Mouse (Mus musculus): ENCODE data around the gene Tdrkh. TPM values are rescaled to one million over a fixed set of nuclear protein-coding genes. Genes with fewer than 3 reads are reported as not detected.
A peak's percentile ranks its signal among the peaks of the same experiment; 100 is the strongest.

Tdrkh gene
- polyA plus RNA-seq, 1 experiment from 2014 or later: 8.8 TPM

DNA sequence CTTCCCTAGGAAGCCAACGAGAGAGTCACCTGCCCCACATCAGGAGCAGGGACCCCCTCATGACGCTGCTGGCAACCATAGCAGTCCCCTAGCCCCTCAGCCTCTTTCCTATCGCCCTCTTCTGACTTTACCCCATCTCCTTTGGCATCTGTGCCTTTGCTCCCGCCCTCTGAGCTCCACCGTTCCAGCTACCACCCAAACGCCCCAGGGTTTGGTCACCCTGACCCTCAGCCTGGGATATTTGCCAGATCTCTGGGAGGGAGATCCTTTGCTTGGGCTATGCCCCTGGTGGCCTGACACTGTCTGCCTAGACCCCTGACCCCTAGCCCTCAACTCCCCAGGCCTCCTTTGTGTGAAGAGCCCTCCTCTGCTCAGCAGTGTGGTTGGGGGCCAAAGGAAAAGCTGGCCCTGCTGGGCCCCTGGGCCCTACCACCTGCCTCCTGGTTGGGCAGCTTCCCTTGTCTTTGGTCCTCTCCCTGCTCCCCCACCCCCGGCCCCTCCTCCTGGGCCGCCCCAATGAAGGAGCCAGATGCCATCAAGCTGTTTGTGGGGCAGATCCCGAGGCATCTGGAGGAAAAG, 65.6 kb downstream of the Tdrkh start:
- Histone ChIP-seq H3K9ac (no peak overlapping the region), H3K9me3 (no peaks in the 10 kb centered on the region), H3K4me3 (no peak overlapping the region; the same call in 1 of the 2 replicates), H3K4me2 (no peak overlapping the region), H3K27ac (replicated peaks) (no peak overlapping the region), H3K27me3 (replicated peaks) (peaks cover 37% of the 10 kb centered on the region), H3K4me1 (peaks cover 35% of the 10 kb centered on the region), H3K36me3 (no peaks in the 10 kb centered on the region)
- 8% methylated on average over 9 of the region's 9 CpGs for WGBS
- ATAC-seq (ENCODE audit: extremely low read depth, insufficient number of reproducible peaks, low FRiP score, low TSS enrichment): no peak

DNA sequence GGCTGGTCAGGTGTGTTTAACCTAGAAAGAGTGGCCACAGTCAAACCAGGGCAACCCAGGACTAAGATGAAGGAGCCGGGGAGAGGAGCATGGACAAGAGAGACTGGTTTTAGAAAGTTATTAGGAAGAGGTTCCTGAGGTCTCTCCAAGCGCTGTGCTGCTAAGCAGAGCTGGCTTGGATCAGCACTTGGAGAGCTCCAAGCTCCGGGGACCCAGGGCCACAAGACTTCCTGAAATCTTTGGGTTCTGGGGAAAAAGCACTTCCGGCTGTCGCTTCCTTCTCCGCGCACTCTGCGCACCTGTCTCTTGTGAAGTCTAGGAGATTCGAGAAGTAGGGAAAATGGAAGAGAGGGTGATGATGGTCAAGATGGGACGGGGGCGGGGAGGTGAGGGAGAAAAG, 66.5 kb downstream of the Tdrkh start:
- no peaks in the 10 kb centered on the region for H3K9me3 ChIP-seq
- H3K4me3 ChIP-seq: peak overlapping the region; percentile 38
- H3K4me2 ChIP-seq: peak overlapping the region; percentile 64
- peaks cover 32% of the 10 kb centered on the region for H3K4me1 ChIP-seq
- H3K36me3 ChIP-seq: no peaks in the 10 kb centered on the region
- H3K27me3 ChIP-seq (replicated peaks): peaks cover 37% of the 10 kb centered on the region
- 3% methylated on average over 11 of the region's 11 CpGs for WGBS
- ATAC-seq (ENCODE audit: extremely low read depth, insufficient number of reproducible peaks, low FRiP score, low TSS enrichment): no peak
- H3K9ac ChIP-seq: no peak overlapping the region
- no peak overlapping the region for H3K27ac ChIP-seq (replicated peaks)

DNA sequence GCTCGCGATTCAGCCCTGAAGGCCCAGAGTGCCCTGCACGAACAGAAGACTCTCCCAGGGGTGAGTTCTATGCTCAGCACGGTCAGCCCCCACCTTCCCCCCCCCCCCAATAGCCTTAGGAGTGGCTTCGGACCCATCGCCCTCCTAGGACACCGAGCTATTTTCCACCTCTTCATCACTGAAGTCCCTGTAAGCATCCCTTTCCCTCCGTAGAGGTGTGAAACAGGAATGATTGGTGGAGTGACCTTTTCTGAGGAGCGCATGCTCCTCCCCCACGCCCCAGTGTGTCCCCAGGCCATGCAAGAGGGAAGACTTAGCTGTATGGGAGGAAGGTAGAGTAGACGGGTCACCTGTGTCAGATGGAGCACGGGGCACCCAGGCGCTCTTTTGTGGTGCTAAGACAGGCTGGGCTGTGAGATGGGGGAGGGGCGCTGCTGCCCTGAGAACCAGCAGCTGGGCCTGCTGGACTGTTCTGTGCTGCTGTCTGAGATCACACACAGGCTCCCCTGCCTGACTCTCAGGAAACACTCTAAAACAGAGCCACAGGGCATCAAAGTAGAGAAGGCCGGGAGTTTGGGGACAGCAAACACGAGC, 67.3 kb downstream of the Tdrkh start, which contains the start of gene Riiad1:
Gene Riiad1 (minus strand): TSS at position 51 of the 594 bp plus-strand sequence.
- Histone ChIP-seq H3K4me3 (peak within 1 kb of the TSS; percentile 38), H3K4me2 (peak within 1 kb of the TSS; percentile 64), H3K9me3 (no peaks in the 10 kb centered on the region), H3K36me3 (no peaks in the 10 kb centered on the region), H3K27me3 (replicated peaks) (peaks cover 37% of the 10 kb centered on the region), H3K4me1 (peaks cover 36% of the 10 kb centered on the region), H3K27ac (replicated peaks) (no peak within 1 kb of the TSS), H3K9ac (no peak within 1 kb of the TSS)
- ATAC-seq (ENCODE audit: extremely low read depth, insufficient number of reproducible peaks, low FRiP score, low TSS enrichment): no peak
- 8% methylated on average over 16 of the region's 16 CpGs for WGBS

DNA sequence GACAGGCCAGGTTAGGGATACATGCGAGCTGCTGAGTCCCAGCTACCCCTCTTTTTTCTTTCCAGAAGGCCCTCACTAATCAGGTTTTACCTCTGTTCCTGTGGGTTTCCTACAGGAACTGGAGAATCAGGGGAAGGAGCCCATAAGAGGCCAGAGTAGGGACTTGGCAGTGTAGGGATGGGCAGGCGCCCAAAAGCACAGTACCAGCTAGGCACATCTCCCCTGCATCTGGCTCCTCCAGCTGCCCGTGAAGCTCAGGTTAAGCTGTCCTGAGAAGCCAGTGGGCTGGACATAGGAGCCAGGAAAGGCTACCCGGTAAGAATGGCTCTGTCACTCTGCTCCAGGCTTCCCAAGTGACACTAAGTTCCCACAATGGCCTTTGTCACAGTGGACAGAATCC, 68.4 kb downstream of the Tdrkh start:
- Histone ChIP-seq H3K36me3 (no peaks in the 10 kb centered on the region), H3K4me2 (no peak overlapping the region), H3K4me1 (peaks cover 36% of the 10 kb centered on the region), H3K27me3 (replicated peaks) (peaks cover 37% of the 10 kb centered on the region), H3K27ac (replicated peaks) (no peak overlapping the region), H3K4me3 (no peak overlapping the region), H3K9me3 (no peaks in the 10 kb centered on the region), H3K9ac (no peak overlapping the region)
- no peak for ATAC-seq (ENCODE audit: extremely low read depth, insufficient number of reproducible peaks, low FRiP score, low TSS enrichment)
- 44% methylated on average over 4 of the region's 4 CpGs for WGBS

DNA sequence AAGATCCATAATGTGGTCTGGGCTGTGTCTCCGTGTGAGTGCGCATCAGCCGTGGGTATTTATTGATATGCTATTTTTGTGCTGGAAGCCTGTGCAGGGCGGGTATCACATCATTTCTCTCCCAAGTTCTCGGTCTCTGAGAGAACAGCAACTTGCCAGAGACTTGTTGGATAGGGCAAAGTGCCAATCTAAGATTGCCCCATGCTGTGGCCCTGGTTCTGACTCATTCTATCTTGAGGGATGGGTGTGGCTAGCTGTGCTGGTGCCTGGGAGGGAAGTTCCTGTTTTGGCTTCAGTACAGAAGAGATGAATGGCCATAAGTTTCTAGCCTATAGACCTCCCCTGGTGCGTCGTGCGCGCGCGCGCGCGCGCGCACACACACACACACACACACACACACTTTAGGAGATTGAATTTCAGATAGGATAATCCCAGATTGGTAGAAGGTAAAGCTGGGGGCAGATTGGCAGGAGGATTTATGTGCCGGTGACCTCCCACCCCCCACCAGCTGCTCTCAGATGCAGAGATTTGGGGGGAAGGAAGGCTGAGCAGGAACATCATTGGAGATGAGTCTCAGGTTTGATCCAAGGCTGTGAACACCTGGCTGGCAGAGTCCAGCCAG, 69.8 kb downstream of the Tdrkh start:
- no peak overlapping the region for H3K4me2 ChIP-seq

DNA sequence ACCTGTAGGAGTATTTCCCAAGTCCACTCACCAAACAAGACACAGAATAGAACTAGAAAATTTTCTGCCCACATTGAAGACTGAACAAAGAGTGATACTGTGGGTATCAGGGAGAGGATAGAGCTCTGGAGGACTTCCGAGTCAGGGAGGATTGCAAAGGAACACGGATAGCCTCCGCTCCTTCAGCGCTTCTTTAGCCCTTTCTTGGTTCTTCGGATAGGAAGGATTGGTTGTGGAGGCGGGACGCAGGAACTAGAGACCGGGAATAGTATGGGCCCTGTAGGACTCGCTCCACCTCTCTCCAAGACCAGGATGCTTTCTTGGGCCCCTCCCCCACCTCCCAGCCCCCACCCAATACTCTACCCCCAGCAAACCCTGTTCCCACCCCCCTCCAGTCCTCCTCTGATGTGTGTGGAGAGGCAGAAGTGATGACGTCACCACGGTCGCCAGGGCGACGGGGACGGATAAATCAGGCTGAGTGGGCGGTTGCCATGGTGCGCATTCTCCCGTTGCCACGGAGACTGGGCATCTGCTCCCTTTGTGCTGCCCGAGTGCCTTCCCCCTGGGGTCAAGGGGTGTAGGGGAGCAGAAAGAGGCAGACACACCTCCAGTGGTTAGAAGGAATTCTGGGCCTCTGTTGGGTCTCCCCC, 70.8 kb downstream of the Tdrkh start:
- Histone ChIP-seq H3K36me3 (no peaks in the 10 kb centered on the region), H3K27me3 (replicated peaks) (peaks cover 26% of the 10 kb centered on the region), H3K4me2 (no peak overlapping the region), H3K9me3 (no peaks in the 10 kb centered on the region), H3K27ac (replicated peaks) (no peak overlapping the region), H3K4me3 (no peak overlapping the region), H3K4me1 (peaks cover 40% of the 10 kb centered on the region), H3K9ac (no peak overlapping the region)
- WGBS: 28% methylated on average over 20 of the region's 20 CpGs
- no peak for ATAC-seq (ENCODE audit: extremely low read depth, insufficient number of reproducible peaks, low FRiP score, low TSS enrichment)

More for the DNA sequence above, 69.8 kb downstream of the Tdrkh start:
- Histone ChIP-seq H3K36me3 (no peaks in the 10 kb centered on the region), H3K9ac (no peak overlapping the region), H3K4me1 (peaks cover 43% of the 10 kb centered on the region), H3K9me3 (no peaks in the 10 kb centered on the region), H3K27ac (replicated peaks) (no peak overlapping the region), H3K27me3 (replicated peaks) (peaks cover 37% of the 10 kb centered on the region), H3K4me3 (no peak overlapping the region)
- no peak for ATAC-seq (ENCODE audit: extremely low read depth, insufficient number of reproducible peaks, low FRiP score, low TSS enrichment)
- WGBS: 71% methylated on average over 17 of the region's 17 CpGs

Other genes with a start within 250 kb of the Tdrkh start
- not detected in 2 replicates for gene Gm10696, start 235.1 kb upstream of the Tdrkh start, polyA plus RNA-seq (2015; fragmentation: Nextera tagmentation; extraction: Ambion mirVana)
- gene Gm5286, start 216.6 kb upstream of the Tdrkh start, polyA plus RNA-seq (2015; fragmentation: Nextera tagmentation; extraction: Ambion mirVana): not detected in 2 replicates
- not detected in 2 replicates for gene Gm4778, start 149.2 kb upstream of the Tdrkh start, polyA plus RNA-seq (2015; fragmentation: Nextera tagmentation; extraction: Ambion mirVana)
- gene Them4, start 103.2 kb upstream of the Tdrkh start, polyA plus RNA-seq (2015; fragmentation: Nextera tagmentation; extraction: Ambion mirVana): 10.6 and 10.8 TPM in 2 replicates
- not detected in 2 replicates for gene Them5, start 71.2 kb upstream of the Tdrkh start, polyA plus RNA-seq (2015; fragmentation: Nextera tagmentation; extraction: Ambion mirVana)
- gene C2cd4d, start 50.8 kb upstream of the Tdrkh start, polyA plus RNA-seq (2015; fragmentation: Nextera tagmentation; extraction: Ambion mirVana): 0.31 and 0.52 TPM in 2 replicates
- gene Rorc, start 40.5 kb upstream of the Tdrkh start, polyA plus RNA-seq (2015; fragmentation: Nextera tagmentation; extraction: Ambion mirVana): 3.3 and 3.6 TPM in 2 replicates
- 0.08 TPM in 2 replicates for gene Lingo4, start 14.8 kb upstream of the Tdrkh start, polyA plus RNA-seq (2015; fragmentation: Nextera tagmentation; extraction: Ambion mirVana)
- 59.8 and 62.9 TPM in 2 replicates for gene Mrpl9, start 30.0 kb downstream of the Tdrkh start, polyA plus RNA-seq (2015; fragmentation: Nextera tagmentation; extraction: Ambion mirVana)
- 0.27 and 0.38 TPM in 2 replicates for gene Oaz3, start 30.6 kb downstream of the Tdrkh start, polyA plus RNA-seq (2015; fragmentation: Nextera tagmentation; extraction: Ambion mirVana)
- 1.5 and 1.6 TPM in 2 replicates for gene Celf3, start 65.0 kb downstream of the Tdrkh start, polyA plus RNA-seq (2015; fragmentation: Nextera tagmentation; extraction: Ambion mirVana)
- 4.0 and 4.4 TPM in 2 replicates for gene Riiad1, start 67.1 kb downstream of the Tdrkh start, polyA plus RNA-seq (2015; fragmentation: Nextera tagmentation; extraction: Ambion mirVana)
- 32.8 and 36.0 TPM in 2 replicates for gene Snx27, start 169.4 kb downstream of the Tdrkh start, polyA plus RNA-seq (2015; fragmentation: Nextera tagmentation; extraction: Ambion mirVana)
- not detected in 2 replicates for gene Gm10972, start 229.8 kb downstream of the Tdrkh start, polyA plus RNA-seq (2015; fragmentation: Nextera tagmentation; extraction: Ambion mirVana)
- 5.9 and 6.4 TPM in 2 replicates for gene Tuft1, start 245.6 kb downstream of the Tdrkh start, polyA plus RNA-seq (2015; fragmentation: Nextera tagmentation; extraction: Ambion mirVana)

All from heart, embryonic 13.5 days (tissue).